Mouse (Mus musculus) midbrain, embryonic 10.5 days (tissue): Measurements from ENCODE around the gene Gstp2. TPM values are rescaled to one million over a fixed set of nuclear protein-coding genes. Genes with fewer than 3 reads are reported as not detected.

Source experiments
- DNase-seq: peaks from one replicate; pipeline ENCODE4 v3.0.0-alpha.2; 2017; ENCODE audit warnings: low spot score
- H3K27ac ChIP-seq: fragments of 300-500 bp; sonication (generic); replicated peaks from 2 replicates; pipeline ENCODE4 v1.5.1; 2016; ENCODE audit warnings: mild to moderate bottlenecking
- H3K27me3 ChIP-seq: fragments of 300-500 bp; sonication (generic); 2 replicates; pipeline ENCODE4 v1.6.1; 2016; ENCODE audit warnings: low read depth, mild to moderate bottlenecking; ENCODE audit not compliant: poor library complexity, severe bottlenecking
- H3K36me3 ChIP-seq: fragments of 300-500 bp; sonication (generic); 2 replicates; pipeline ENCODE4 v1.6.1; 2016; ENCODE audit warnings: mild to moderate bottlenecking, moderate library complexity
- H3K4me1 ChIP-seq: fragments of 300-500 bp; sonication (generic); 2 replicates; pipeline ENCODE4 v1.6.1; 2016
- H3K4me3 ChIP-seq: fragments of 300-500 bp; sonication (generic); 2 replicates; pipeline ENCODE4 v1.5.1; 2016; ENCODE audit warnings: mild to moderate bottlenecking, moderate library complexity
- H3K9me3 ChIP-seq: fragments of 300-500 bp; sonication (generic); replicated peaks from 2 replicates; pipeline ENCODE4 v1.6.1; 2016; ENCODE audit warnings: mild to moderate bottlenecking
- WGBS: fragments of 180-500 bp; shearing (Covaris S2); methylation state at CpG from one replicate; pipeline ENCODE4 v1.1.7; 2016; 5-methylcytosine and 5-hydroxymethylcytosine counted together
- polyA plus RNA-seq: library from polyadenylated mRNA; unstranded; fragments of >200 nt; fragmentation: Nextera tagmentation; extraction: Ambion mirVana; gene quantifications from 2 replicates; pipeline ENCODE4 v1.2.1, GENCODE M21; 2016

Gene Gstp2
- polyA plus RNA-seq, 1 experiment from 2014 or later = 1.0 TPM

DNA sequence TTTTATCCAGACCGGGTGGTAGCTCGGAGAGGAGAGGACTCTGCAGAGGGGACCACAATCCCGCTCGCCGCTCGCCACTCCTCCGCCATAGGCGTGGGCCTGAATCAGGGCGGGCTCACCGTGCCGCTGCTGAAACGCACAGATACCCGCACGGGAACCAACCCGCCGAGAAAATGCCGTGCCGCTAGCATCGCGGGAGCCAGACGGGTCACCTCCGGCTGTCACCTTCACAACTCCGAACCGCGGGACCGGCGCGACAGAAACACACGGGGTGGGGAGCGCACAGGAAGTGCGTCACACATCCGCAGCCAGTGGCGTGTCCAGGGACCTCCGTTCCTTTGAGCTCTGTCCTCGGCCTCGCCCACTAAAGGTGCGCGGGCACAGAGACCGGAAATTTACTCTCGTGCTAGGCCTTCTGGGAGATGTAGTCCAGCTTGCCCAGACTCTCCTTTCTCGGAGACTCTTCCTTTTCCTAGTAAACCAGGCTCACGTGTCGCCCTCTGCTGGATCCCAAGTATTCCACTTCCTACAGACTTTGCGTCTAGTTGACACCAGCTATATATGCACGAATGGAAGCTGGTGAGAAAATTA, 33.3 kb downstream of the Gstp2 start, which contains the start of gene Ndufv1:
Gene Ndufv1 (minus strand): TSS at position 375 of the 591 bp plus-strand sequence.
- peaks cover 21% of the 10 kb centered on the region for H3K4me1 ChIP-seq
- peaks cover 36% of the 10 kb centered on the region for H3K36me3 ChIP-seq
- whole genome bisulfite sequencing = under 1% methylated on average over 45 of the region's 45 CpGs
- peak within 1 kb of the TSS; percentile 94 for H3K4me3 ChIP-seq
- peak; percentile 98 for DNase-seq
- peak within 1 kb of the TSS; percentile 84 for H3K27ac ChIP-seq
- no peaks in the 10 kb centered on the region for H3K27me3 ChIP-seq
- no peaks in the 10 kb centered on the region for H3K9me3 ChIP-seq

DNA sequence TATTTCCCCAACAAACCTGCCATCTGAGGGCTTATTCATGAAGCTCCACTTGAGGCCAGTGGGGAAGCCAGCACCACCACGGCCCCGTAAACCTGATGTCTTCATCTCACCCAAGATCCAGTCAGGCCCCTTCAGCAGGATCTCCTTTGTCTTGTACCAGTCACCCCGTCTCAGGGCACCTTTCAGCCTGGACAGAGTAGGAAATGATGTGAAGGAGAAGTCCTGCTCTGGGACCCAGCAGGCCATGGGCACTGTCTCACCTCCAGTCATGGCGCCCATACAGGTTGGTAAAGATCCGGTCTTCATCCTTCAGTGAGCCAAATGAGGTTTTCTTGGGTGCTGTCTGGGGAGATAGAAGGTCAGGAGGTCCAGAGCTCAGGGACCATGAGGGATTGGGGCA, 34.7 kb downstream of the Gstp2 start:
- Histone ChIP-seq H3K27me3 (no peaks in the 10 kb centered on the region), H3K27ac (no peak overlapping the region), H3K9me3 (no peaks in the 10 kb centered on the region), H3K4me3 (peak overlapping the region; percentile 12; the same call in 1 of the 2 replicates), H3K36me3 (peaks cover 51% of the 10 kb centered on the region), H3K4me1 (peaks cover 21% of the 10 kb centered on the region)
- no peak for DNase-seq
- 92% methylated on average over 5 of the region's 5 CpGs for WGBS

DNA sequence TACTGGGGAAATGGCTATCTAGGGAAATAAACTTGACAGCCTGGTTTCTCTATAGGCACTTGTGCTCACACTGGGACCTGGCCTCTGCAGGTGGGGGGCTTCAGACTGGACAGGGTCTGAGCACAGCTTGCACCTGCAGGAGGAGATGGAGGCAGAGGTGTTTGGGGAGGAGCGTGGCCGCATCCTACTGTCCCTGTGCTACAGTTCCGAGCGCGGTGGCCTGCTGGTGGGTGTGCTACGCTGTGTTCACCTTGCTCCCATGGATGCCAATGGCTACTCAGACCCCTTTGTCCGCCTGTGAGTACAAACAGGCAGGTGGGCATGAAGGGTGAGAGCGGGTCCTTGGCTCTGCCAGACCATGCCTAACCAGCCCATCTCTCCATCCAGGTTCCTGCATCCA, 39.9 kb downstream of the Gstp2 start:
- DNase-seq = no peak
- peaks cover 57% of the 10 kb centered on the region for H3K36me3 ChIP-seq
- no peaks in the 10 kb centered on the region for H3K9me3 ChIP-seq
- peaks cover 7% of the 10 kb centered on the region for H3K27me3 ChIP-seq
- H3K4me3 ChIP-seq = no peak overlapping the region
- H3K4me1 ChIP-seq = peaks cover 10% of the 10 kb centered on the region
- WGBS = 92% methylated on average over 8 of the region's 8 CpGs
- H3K27ac ChIP-seq = no peak overlapping the region

DNA sequence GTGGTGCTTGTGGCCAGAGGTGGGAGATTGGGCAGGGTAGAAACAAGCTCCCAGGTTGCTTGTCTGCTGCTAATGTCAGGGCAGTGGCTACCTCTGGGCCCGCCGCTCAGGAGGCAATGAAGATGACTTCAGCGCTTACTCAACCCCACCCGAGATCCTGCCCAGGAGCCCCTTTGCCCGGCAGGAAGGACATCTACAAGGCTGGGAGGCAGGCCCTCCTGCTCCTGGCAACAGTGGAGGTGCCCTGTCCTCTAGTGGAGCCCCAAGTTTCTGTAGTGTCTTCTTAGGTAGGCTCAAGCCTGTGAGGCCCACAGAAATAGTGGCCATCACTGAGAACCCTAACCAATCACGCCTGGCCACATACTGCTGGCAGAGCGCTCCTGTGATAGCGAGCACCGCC, 40.7 kb downstream of the Gstp2 start:
- Histone ChIP-seq H3K36me3 (peaks cover 49% of the 10 kb centered on the region), H3K27me3 (peaks cover 7% of the 10 kb centered on the region), H3K4me1 (peaks cover 17% of the 10 kb centered on the region), H3K4me3 (no peak overlapping the region), H3K27ac (no peak overlapping the region), H3K9me3 (no peaks in the 10 kb centered on the region)
- no peak for DNase-seq
- WGBS = 93% methylated on average over 9 of the region's 9 CpGs

DNA sequence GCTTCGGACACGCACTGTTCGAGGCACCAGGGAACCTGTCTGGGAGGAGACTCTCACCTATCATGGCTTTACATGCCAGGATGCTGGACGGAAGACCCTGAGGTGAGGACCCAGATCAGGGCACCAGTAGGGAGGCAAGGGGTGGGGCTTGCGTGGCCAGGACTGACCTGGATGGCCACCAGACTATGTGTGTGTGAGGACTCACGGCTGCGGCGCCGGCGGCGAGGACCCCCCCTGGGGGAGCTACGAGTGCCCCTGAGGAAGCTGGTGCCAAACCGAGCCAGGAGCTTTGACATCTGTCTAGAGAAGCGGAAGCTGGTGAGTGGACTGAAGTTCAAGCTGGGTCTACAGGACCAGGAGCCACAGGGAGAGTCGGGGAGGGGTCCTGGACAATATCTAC, 41.5 kb downstream of the Gstp2 start:
- Histone ChIP-seq H3K9me3 (no peaks in the 10 kb centered on the region), H3K27ac (no peak overlapping the region), H3K36me3 (peaks cover 41% of the 10 kb centered on the region), H3K4me1 (peaks cover 22% of the 10 kb centered on the region), H3K4me3 (no peak overlapping the region), H3K27me3 (peaks cover 7% of the 10 kb centered on the region)
- WGBS = 85% methylated on average over 15 of the region's 15 CpGs
- no peak for DNase-seq

DNA sequence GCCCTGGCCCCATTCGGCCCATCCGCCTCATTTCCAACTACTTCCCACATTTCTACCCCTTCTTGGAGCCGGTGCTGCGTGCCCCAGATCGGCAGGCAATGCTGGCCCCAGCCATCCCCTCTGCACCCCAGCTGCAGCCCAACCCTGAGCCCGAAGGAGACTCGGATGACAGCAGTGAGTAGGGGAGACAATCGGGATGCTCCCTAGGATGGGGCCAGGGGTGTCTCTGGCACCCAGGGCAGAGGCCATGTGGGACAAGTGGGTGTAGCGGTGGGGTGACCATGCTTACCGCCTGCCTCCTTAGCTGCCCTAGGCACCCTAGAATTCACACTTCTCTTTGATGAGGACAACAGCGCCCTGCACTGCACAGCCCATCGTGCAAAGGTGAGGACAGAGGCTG, 42.2 kb downstream of the Gstp2 start:
- H3K9me3 ChIP-seq = no peaks in the 10 kb centered on the region
- H3K36me3 ChIP-seq = peaks cover 34% of the 10 kb centered on the region
- no peak for DNase-seq
- H3K4me3 ChIP-seq = no peak overlapping the region
- peaks cover 27% of the 10 kb centered on the region for H3K4me1 ChIP-seq
- no peak overlapping the region for H3K27ac ChIP-seq
- peaks cover 14% of the 10 kb centered on the region for H3K27me3 ChIP-seq
- 80% methylated on average over 12 of the region's 12 CpGs for WGBS

DNA sequence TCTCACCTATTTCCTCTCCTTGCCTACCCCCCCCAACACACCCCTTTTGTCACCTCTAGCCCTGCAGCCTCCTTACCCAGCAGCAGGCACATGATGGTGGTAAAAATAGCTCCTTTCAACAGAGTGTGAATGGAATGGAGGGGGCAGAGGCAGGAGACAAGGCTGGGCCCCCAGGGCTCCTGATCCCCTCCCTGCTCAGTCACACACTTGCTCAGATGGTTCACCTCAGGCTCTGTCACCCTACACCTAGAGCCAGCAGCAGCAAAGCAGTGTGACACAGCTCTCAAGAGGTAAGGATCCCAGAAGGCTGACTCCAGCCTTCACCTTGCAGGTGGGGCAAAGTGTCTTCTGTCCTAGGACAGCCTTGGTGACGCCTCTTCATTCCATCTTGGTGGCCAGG, 42.7 kb downstream of the Gstp2 start, which contains the start of gene Doc2g:
Gene Doc2g (plus strand): TSS at position 202 of the 400 bp plus-strand sequence.
- 85% methylated on average over 1 of the region's 1 CpGs for WGBS
- no peak within 1 kb of the TSS for H3K27ac ChIP-seq
- no peak for DNase-seq
- peaks cover 14% of the 10 kb centered on the region for H3K27me3 ChIP-seq
- H3K36me3 ChIP-seq = peaks cover 29% of the 10 kb centered on the region
- H3K4me3 ChIP-seq = no peak within 1 kb of the TSS
- no peaks in the 10 kb centered on the region for H3K9me3 ChIP-seq
- peaks cover 32% of the 10 kb centered on the region for H3K4me1 ChIP-seq

DNA sequence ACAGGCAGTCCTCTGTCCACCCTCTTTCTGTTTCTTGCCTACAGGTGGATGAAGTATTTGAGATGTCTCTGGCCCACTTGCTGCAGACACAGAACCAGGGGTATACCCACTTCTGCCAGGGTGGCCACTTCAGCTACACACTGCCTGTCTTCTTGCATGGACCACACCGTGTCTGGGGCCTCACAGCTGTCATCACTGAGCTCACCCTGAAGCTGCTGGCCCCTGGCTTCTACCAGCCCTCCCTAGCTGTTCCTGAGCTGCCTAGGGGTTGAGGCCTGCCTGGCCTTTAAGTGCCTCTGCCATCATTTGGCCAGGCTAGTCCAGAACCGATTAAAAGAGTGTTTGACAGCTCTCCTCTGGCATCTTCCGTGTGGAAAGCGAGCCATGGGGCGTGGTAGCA, 44.1 kb downstream of the Gstp2 start:
- Histone ChIP-seq H3K9me3 (no peaks in the 10 kb centered on the region), H3K27me3 (peaks cover 14% of the 10 kb centered on the region), H3K4me1 (peaks cover 32% of the 10 kb centered on the region), H3K27ac (no peak overlapping the region; the same call in 1 of the 2 replicates), H3K4me3 (peak overlapping the region; percentile 86; the same call in 1 of the 2 replicates), H3K36me3 (peaks cover 16% of the 10 kb centered on the region)
- WGBS = 90% methylated on average over 5 of the region's 5 CpGs
- no peak for DNase-seq

DNA sequence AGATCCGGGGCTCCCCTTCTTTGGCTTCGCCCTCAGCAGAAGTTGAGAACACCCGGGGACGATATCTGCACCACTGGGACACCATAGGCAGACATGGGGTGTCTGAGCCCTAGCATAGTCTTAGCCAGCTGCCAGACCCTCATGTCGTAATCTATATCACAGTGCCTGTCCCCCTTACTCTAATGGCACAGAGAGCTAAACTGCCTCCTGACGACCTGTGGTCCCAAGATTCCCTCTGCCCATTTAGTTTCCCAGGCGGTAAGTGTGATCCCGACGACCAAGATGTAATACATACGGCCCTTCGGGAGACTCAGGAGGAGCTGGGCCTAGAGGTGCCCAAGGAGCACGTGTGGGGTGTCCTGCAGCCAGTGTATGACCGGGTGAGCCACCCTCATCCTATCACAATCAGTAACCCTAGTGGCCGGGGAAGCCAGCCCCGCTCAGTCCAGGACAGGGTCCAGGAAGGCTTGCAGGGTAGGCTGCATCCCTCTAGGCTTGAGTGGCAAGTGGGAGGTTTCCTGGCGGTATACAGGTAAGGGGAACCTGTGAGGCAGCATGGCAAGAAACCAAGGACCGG, 44.8 kb downstream of the Gstp2 start:
- peaks cover 32% of the 10 kb centered on the region for H3K4me1 ChIP-seq
- WGBS = 20% methylated on average over 17 of the region's 17 CpGs
- DNase-seq = peak; percentile 42
- peaks cover 14% of the 10 kb centered on the region for H3K27me3 ChIP-seq
- peaks cover 8% of the 10 kb centered on the region for H3K36me3 ChIP-seq
- H3K9me3 ChIP-seq = no peaks in the 10 kb centered on the region
- H3K4me3 ChIP-seq = peak overlapping the region; percentile 86
- H3K27ac ChIP-seq = peak overlapping the region; percentile 92

DNA sequence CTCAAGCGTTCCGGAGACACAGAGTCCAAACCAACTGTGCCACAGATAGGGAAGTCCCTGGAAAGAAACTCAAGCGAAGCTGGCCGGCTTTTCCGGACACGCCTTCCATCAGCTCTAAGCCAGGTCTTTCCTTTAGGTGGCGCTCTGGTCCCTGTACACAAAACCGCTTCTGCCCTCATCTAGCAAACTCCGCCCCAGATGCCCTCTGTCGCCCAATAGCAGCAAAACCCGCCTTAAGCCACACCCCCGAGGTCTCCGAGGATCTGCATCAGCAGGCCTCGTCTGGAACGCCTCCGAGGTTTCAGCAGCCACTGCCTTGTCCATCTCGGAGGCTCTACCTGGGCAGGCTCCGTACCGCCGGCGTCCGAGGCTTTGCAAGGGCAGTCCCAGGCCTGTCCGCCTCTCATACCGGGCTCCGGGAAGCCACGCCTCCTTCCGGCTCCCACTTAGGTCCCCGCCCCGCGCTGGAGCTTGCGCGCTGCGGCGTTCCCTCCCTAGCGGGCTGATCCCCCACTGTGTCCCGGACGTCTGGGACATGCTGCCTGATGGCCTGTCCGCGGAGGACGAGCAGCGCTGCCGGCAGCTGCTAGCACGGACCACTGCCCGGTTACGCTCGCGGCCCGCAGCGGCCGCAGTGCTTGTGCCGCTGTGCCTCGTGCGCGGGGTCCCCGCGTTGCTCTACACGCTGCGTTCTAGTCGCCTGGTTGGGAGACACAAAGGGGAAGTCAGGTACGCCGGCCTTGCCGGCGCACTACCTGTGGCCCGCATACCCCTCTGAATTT, 45.5 kb downstream of the Gstp2 start, which contains the start of the genes Nudt8 and Gm49405:
Gene Nudt8 (plus strand): TSS at position 462 of the 782 bp plus-strand sequence.
Gene Gm49405 (plus strand): TSS at position 508 of the 782 bp plus-strand sequence.
- peak; percentile 97 for DNase-seq
- H3K27ac ChIP-seq = peak within 1 kb of the TSS; percentile 92
- peaks cover 32% of the 10 kb centered on the region for H3K4me1 ChIP-seq
- peak within 1 kb of the TSS; percentile 86 for H3K4me3 ChIP-seq
- H3K36me3 ChIP-seq = peaks cover 4% of the 10 kb centered on the region
- no peaks in the 10 kb centered on the region for H3K9me3 ChIP-seq
- WGBS = under 1% methylated on average over 64 of the region's 64 CpGs
- peaks cover 14% of the 10 kb centered on the region for H3K27me3 ChIP-seq

DNA sequence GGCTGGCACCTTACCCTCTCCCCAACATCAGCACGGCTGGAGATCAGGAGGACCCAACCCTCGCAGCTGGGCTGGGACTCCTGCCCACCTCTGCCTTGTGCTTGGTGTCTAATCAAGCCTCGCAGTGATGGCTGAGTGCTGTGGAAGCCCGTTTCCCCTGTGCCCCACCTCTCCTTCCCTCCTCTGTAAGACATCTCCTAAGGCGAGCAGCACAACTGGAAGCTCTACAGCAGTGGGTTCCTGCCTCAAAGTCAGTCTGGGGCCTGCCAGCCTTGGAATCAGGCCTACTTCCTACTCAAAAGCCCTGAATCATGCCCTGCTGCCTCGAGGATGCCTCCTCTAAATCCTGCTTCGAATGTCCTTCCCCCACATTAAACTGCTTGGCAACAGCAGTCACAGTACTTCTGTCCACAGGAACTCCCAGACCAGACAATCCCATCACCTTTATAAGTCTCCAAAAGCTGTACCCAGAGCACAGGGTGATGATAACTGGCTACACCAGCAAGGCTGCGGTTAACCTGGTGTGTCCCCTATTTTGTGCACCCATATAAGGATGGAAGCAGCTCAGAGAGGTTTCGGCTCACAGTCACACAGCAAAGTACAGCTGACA, 46.6 kb downstream of the Gstp2 start:
- Histone ChIP-seq H3K9me3 (no peaks in the 10 kb centered on the region), H3K4me1 (peaks cover 36% of the 10 kb centered on the region), H3K4me3 (peak overlapping the region; percentile 86), H3K27me3 (peaks cover 14% of the 10 kb centered on the region), H3K27ac (peak overlapping the region; percentile 38; the same call in 1 of the 2 replicates), H3K36me3 (no peaks in the 10 kb centered on the region)
- DNase-seq = no peak
- 89% methylated on average over 9 of the region's 9 CpGs for WGBS

DNA sequence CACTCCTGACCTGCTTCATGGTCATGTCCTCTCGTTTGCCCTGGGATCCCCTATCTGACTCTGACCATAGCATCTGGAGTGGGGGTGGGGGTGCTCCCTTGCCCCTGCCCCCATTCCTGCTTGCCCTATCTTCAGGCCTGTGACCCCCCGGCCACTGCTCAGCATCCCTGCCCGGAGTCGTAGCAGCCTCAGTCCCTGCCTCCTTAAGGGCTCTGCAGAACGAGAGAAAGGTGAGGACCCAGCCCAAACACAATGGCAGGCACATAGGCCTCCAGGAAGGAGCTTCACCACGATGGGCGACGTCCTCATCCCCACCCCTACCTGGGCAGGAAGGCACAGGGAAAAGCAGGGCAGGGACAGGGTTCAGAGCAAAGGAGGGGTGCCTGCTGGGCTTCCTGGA, 47.5 kb downstream of the Gstp2 start:
- Histone ChIP-seq H3K27ac (peak overlapping the region; percentile 7; the same call in 1 of the 2 replicates), H3K4me1 (peaks cover 36% of the 10 kb centered on the region), H3K4me3 (no peak overlapping the region), H3K9me3 (no peaks in the 10 kb centered on the region), H3K27me3 (peaks cover 14% of the 10 kb centered on the region), H3K36me3 (no peaks in the 10 kb centered on the region)
- 82% methylated on average over 8 of the region's 8 CpGs for WGBS
- DNase-seq = no peak
